Mouse (Mus musculus): Measurements from ENCODE around the gene Atf7ip.

The Atf7ip gene

GRCm38 (mm10) chr6:136484093-136484492 lies 21.9 kb upstream of the Atf7ip start:
- in situ Hi-C loops (cut with MboI, MseI) = no loop called here

- in situ Hi-C loops (cut with MboI, MseI) = no loop called here
Observed at GRCm38 (mm10) chr6:136486166-136486565, 19.8 kb upstream of the Atf7ip start.

GRCm38 (mm10) chr6:136486801-136487553 lies 19.0 kb upstream of the Atf7ip start:
- in situ Hi-C loops (cut with MboI, MseI) = no loop called here

GRCm38 (mm10) chr6:136487554-136487950 lies 18.4 kb upstream of the Atf7ip start:
- in situ Hi-C loops (cut with MboI, MseI) = no loop called here

- in situ Hi-C loops (cut with MboI, MseI) = no loop called here
Observed at GRCm38 (mm10) chr6:136489899-136490298, 16.1 kb upstream of the Atf7ip start.

- in situ Hi-C loops (cut with MboI, MseI) = no loop called here
Observed at GRCm38 (mm10) chr6:136490516-136491475, 15.2 kb upstream of the Atf7ip start.

- in situ Hi-C loops (cut with MboI, MseI) = no loop called here
Observed at GRCm38 (mm10) chr6:136491631-136492030, 14.3 kb upstream of the Atf7ip start.

- in situ Hi-C loops (cut with MboI, MseI) = no loop called here
Observed at GRCm38 (mm10) chr6:136492251-136492650, 13.7 kb upstream of the Atf7ip start.

GRCm38 (mm10) chr6:136493486-136493885 lies 12.5 kb upstream of the Atf7ip start:
- in situ Hi-C loops (cut with MboI, MseI) = no loop called here

- in situ Hi-C loops (cut with MboI, MseI) = no loop called here
Observed at GRCm38 (mm10) chr6:136493910-136494751, 11.8 kb upstream of the Atf7ip start.

GRCm38 (mm10) chr6:136495023-136495422 lies 10.9 kb upstream of the Atf7ip start:
- in situ Hi-C loops (cut with MboI, MseI) = no loop called here

- in situ Hi-C loops (cut with MboI, MseI) = no loop called here
Observed at GRCm38 (mm10) chr6:136497744-136498143, 8.2 kb upstream of the Atf7ip start.

- in situ Hi-C loops (cut with MboI, MseI) = no loop called here
Observed at GRCm38 (mm10) chr6:136499292-136499977, 6.5 kb upstream of the Atf7ip start.

- in situ Hi-C loops (cut with MboI, MseI) = loop anchor here in 1 of 2 experiments (25.0 kb wide), 1 partner anchor 1229 kb away; the partner anchor contains the start of gene Strap
Observed at GRCm38 (mm10) chr6:136508652-136509051, 2.7 kb downstream of the Atf7ip start.

- in situ Hi-C loops (cut with MboI, MseI) = loop anchor here in 1 of 2 experiments (10.0 to 25.0 kb wide), 2 partner anchors 86 to 1226 kb away; partner anchors contain the start of gene Strap
Observed at GRCm38 (mm10) chr6:136510945-136511344, 5.0 kb downstream of the Atf7ip start.

- in situ Hi-C loops (cut with MboI, MseI) = loop anchor here in 1 of 2 experiments (10.0 to 25.0 kb wide), 2 partner anchors 88 to 1225 kb away; partner anchors contain the start of gene Strap
Observed at GRCm38 (mm10) chr6:136512351-136512750, 6.4 kb downstream of the Atf7ip start.

GRCm38 (mm10) chr6:136516626-136517025 lies 10.7 kb downstream of the Atf7ip start:
- in situ Hi-C loops (cut with MboI, MseI) = loop anchor here (5.0 to 25.0 kb wide), 3 partner anchors 49 to 1221 kb away; partner anchors contain the start of gene Strap (in 1 of the 2)

- in situ Hi-C loops (cut with MboI, MseI) = loop anchor here (5.0 to 25.0 kb wide), 3 partner anchors 50 to 1220 kb away; partner anchors contain the start of gene Strap (in 1 of the 2)
Observed at GRCm38 (mm10) chr6:136517221-136517620, 11.3 kb downstream of the Atf7ip start.

GRCm38 (mm10) chr6:136518537-136519246 lies 12.7 kb downstream of the Atf7ip start:
- in situ Hi-C loops (cut with MboI, MseI) = loop anchor here (5.0 to 25.0 kb wide), 3 partner anchors 51 to 1219 kb away; partner anchors contain the start of gene Strap (in 1 of the 2)
